ENCODE assay signal across 21 mouse cellular contexts in the genomic region with DNA sequence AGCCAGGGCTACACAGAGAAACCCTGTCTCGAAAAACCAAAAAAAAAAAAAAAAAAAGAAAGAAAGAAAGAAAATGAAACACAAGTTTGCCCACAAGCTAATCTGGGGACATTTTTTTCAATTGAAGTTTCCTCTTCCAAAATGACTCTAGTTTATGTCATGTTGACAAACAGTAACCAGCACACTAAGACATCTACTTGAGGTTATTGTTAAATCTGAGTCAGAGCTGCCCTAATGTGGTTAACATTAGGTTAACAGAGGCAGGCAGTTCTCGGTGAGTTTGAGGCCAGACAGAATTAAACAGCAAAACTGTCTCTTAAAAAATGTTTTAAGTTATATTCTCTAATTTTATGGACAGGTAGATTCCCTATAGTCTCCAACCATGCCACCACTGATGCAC.
DNase-seq lines count a peak whose midpoint lies in the region; ATAC-seq and TF ChIP-seq lines count a peak whose summit lies in the region.
"Had no signal": no experiment of that assay in that cellular context is flagged by ENCODE, and none has a peak within 500 bp of the region (broad histone marks: within the 10 kb centered on the region; RNA-seq: fewer than 3 reads in every experiment).

No protein-coding gene starts in this region.

- H3K27ac ChIP-seq in lung, embryonic 15.5 days: no peak overlapping the region
- H3K27ac ChIP-seq in CH12.LX (ENCODE audit: insufficient read depth, low read depth): no peak overlapping the region
- H3K27ac ChIP-seq: embryonic facial prominence, embryonic 12.5 days; forebrain, embryonic 12.5 days; heart, embryonic 10.5 days; hindbrain, embryonic 12.5 days had no signal

- peaks cover 11% of the 10 kb centered on the region; the same call in 1 of the 2 replicates for H3K36me3 ChIP-seq in lung, embryonic 15.5 days
- H3K36me3 ChIP-seq in CH12.LX (replicated peaks in 1 of 2; ENCODE audit: control insufficient read depth in 1 of 2, insufficient read depth in 1 of 2, low read length in 1 of 2) (no peaks in the 10 kb centered on the region), myocyte (ENCODE audit: control insufficient read depth, insufficient read depth) (peaks cover 5% of the 10 kb centered on the region)
- H3K36me3 ChIP-seq: embryonic facial prominence, embryonic 12.5 days; G1E; hindbrain, embryonic 12.5 days had no signal

- TF ChIP-seq CTCF in CH12.LX (conservative IDR thresholded peaks at IDR 0.05 in 1 of 2, IDR thresholded peaks at IDR 0.05 in 1 of 2; ENCODE audit: low read depth in 2 of 2, low read length in 2 of 2): no peak

- intact Hi-C loops in left cerebral cortex, postnatal 36 days (cut with DNase I): no loop called here

- no peaks in the 10 kb centered on the region for H3K9me3 ChIP-seq in lung, embryonic 15.5 days
- peaks cover 2% of the 10 kb centered on the region for H3K9me3 ChIP-seq in CH12.LX (replicated peaks; ENCODE audit: low read length)
- H3K9me3 ChIP-seq: embryonic facial prominence, embryonic 12.5 days; G1E; heart, embryonic 10.5 days had no signal

- H3K79me2 ChIP-seq in CH12.LX (replicated peaks; ENCODE audit: control insufficient read depth, extremely low read depth, insufficient read depth, poor library complexity, severe bottlenecking): no peaks in the 10 kb centered on the region
- H3K79me2 ChIP-seq in myocyte (ENCODE audit: control insufficient read depth, insufficient read depth): peaks cover 66% of the 10 kb centered on the region

- no peak overlapping the region for H3K9ac ChIP-seq in lung, embryonic 15.5 days
- no peak overlapping the region for H3K9ac ChIP-seq in CH12.LX (ENCODE audit: insufficient read depth, low read depth)
- H3K9ac ChIP-seq: embryonic facial prominence, embryonic 12.5 days; forebrain, embryonic 12.5 days; hindbrain, embryonic 12.5 days had no signal

- peak overlapping the region; percentile 39 for H3K4me2 ChIP-seq in lung, embryonic 15.5 days
- H3K4me2 ChIP-seq in CH12.LX (ENCODE audit: insufficient read depth, low read depth, poor library complexity, severe bottlenecking) (no peak overlapping the region), myocyte (ENCODE audit: low read depth) (peak overlapping the region; percentile 48)
- H3K4me2 ChIP-seq: embryonic facial prominence, embryonic 12.5 days; forebrain, embryonic 12.5 days; hindbrain, embryonic 12.5 days had no signal

- in situ Hi-C loops in CH12.LX (cut with MboI; ENCODE audit: low pct_ligation_motif_present, low pct_unique_long_range_greater_than_20kb, low sequenced_read_pairs): no loop called here

- dilution Hi-C loops in CH12.LX (cut with MboI; ENCODE audit: extremely low pct_ligation_motif_present, extremely low pct_unique_long_range_greater_than_20kb, low sequenced_read_pairs): no loop called here

- TF ChIP-seq EP300 in CH12.LX (IDR thresholded peaks at IDR 0.05; ENCODE audit: low read length): 0 out of 2 replicates have a peak, but pooled peaks have one; percentile 19

- no peaks in the 10 kb centered on the region for H3K27me3 ChIP-seq in lung, embryonic 15.5 days
- H3K27me3 ChIP-seq in CH12.LX (replicated peaks) (no peaks in the 10 kb centered on the region), myocyte (ENCODE audit: control insufficient read depth, insufficient read depth, insufficient read length) (no peaks in the 10 kb centered on the region)
- H3K27me3 ChIP-seq: embryonic facial prominence, embryonic 12.5 days; forebrain, embryonic 12.5 days; hindbrain, embryonic 12.5 days had no signal

- TF ChIP-seq POLR2A in CH12.LX (IDR thresholded peaks at IDR 0.05; ENCODE audit: low read depth, low read length) (no peak), myocyte (IDR thresholded peaks at IDR 0.05; ENCODE audit: insufficient read length, low read depth) (no peak)

- no peak for ATAC-seq in lung, embryonic 15.5 days (ENCODE audit: borderline replicate concordance, extremely low read depth, low FRiP score, low TSS enrichment)
- ATAC-seq: forebrain, embryonic 16.5 days had no signal

- DNase-seq in lung, postnatal 4 days: no peak
- peak; percentile 55 for DNase-seq in A20 (ENCODE audit: low read depth, low spot score)
- DNase-seq in CH12.LX (ENCODE audit: extremely low read depth): no peak
- DNase-seq in left cerebral cortex, postnatal 36 days (ENCODE audit: low spot score in 2 of 2): no peak
- no peak for DNase-seq in adrenal gland, postnatal 10 days
- DNase-seq: adrenal gland, postnatal 14 days; cerebellum, adult 11-12 months; cerebellum, adult 9-10 months; cerebellum, postnatal 25 days; gastrocnemius, postnatal 10 days; heart, adult 18-20 months; heart, postnatal 10 days; heart, postnatal 4 days had no signal

- no peak overlapping the region for H3ac ChIP-seq in myocyte (ENCODE audit: control insufficient read depth, insufficient read length)

- H3K4me1 ChIP-seq in lung, embryonic 15.5 days: peaks cover 34% of the 10 kb centered on the region
- peaks cover 0 to 19% of the 10 kb centered on the region in 2 experiments; a peak in 2 of 4 replicates for H3K4me1 ChIP-seq in CH12.LX (ENCODE audit: control insufficient read depth in 1 of 2, insufficient read depth in 2 of 2)

- H3K4me3 ChIP-seq in lung, embryonic 15.5 days: peak overlapping the region; percentile 40
- H3K4me3 ChIP-seq in CH12.LX (replicated peaks in 1 of 3; ENCODE audit: low read depth in 2 of 3, low read length in 2 of 3, poor library complexity in 1 of 3): no peak overlapping the region
- peak overlapping the region; percentile 49 for H3K4me3 ChIP-seq in myocyte
- H3K4me3 ChIP-seq: embryonic facial prominence, embryonic 12.5 days; forebrain, embryonic 12.5 days; heart, embryonic 10.5 days; hindbrain, embryonic 12.5 days had no signal

- WGBS in lung, embryonic 15.5 days: 94% methylated on average over 2 of the region's 2 CpGs

- TF ChIP-seq RAD21 in CH12.LX (IDR thresholded peaks at IDR 0.05; ENCODE audit: low read depth, low read length): no peak

TF ChIP-seq in CH12.LX, 34 proteins besides CTCF, POLR2A, EP300 and RAD21:
- TF ChIP-seq USF2 (conservative IDR thresholded peaks at IDR 0.05; ENCODE audit: low read depth, low read length) (no peak), SIN3A (IDR thresholded peaks at IDR 0.05; ENCODE audit: low read length) (no peak), MXI1 (IDR thresholded peaks at IDR 0.05; ENCODE audit: low read depth, low read length) (no peak), ZC3H11A (IDR thresholded peaks at IDR 0.05; ENCODE audit: low read depth, low read length) (no peak), ZNF384 (IDR thresholded peaks at IDR 0.05; ENCODE audit: low read depth, low read length) (peak; percentile 72), GABPA (IDR thresholded peaks at IDR 0.05; ENCODE audit: insufficient replicate concordance, low read depth, low read length) (no peak)

TF ChIP-seq in myocyte, 11 proteins besides CTCF, POLR2A, EP300 and RAD21:
- TF ChIP-seq REST (IDR thresholded peaks at IDR 0.05; ENCODE audit: insufficient read depth, insufficient read length): no peak
TF ChIP-seq in myocyte: peak in this region for 0.

Comparison
In these comparisons a context has a peak if more than half of its experiments do, and no peak if none do; other contexts are left out.
1. H3K4me3 ChIP-seq: peak in lung, embryonic 15.5 days (single experiment) and myocyte (single experiment); none in CH12.LX (0 of 3).